8 mouse cellular contexts compared by ENCODE assay signal in genomic region chr17:90962904-90963531, GRCm38 (mm10).
DNase-seq lines count a peak whose midpoint lies in the region; ATAC-seq and TF ChIP-seq lines count a peak whose summit lies in the region.
"Had no signal": no experiment of that assay in that cellular context is flagged by ENCODE, and none has a peak within 500 bp of the region (broad histone marks: within the 10 kb centered on the region; RNA-seq: fewer than 3 reads in every experiment).

No protein-coding gene starts in this region.

- ATAC-seq in neural tube, embryonic 13.5 days (ENCODE audit: low read depth), result peak; percentile 56; the same call in 1 of the 2 replicates

- H3K27me3 ChIP-seq in neural tube, embryonic 13.5 days, result no peaks in the 10 kb centered on the region
- H3K27me3 ChIP-seq: liver, embryonic 15.5 days had no signal

- no peak overlapping the region for H3K4me3 ChIP-seq in left cerebral cortex, adult 2 months
- no peak overlapping the region for H3K4me3 ChIP-seq in neural tube, embryonic 13.5 days
- H3K4me3 ChIP-seq: liver, embryonic 15.5 days had no signal

- intact Hi-C loops in left cerebral cortex, adult 2 months (cut with DNase I), result no loop called here
- intact Hi-C loops in left cerebral cortex, postnatal 25 days (cut with DNase I), result no loop called here

- WGBS in neural tube, embryonic 13.5 days, result 65% methylated on average over 4 of the region's 4 CpGs

- H3K27ac ChIP-seq in left cerebral cortex, adult 2 months, result no peak overlapping the region
- H3K27ac ChIP-seq in neural tube, embryonic 13.5 days (replicated peaks), result no peak overlapping the region
- H3K27ac ChIP-seq: liver, embryonic 15.5 days had no signal

- peak; percentile 25 for TF ChIP-seq CTCF in left cerebral cortex, adult 2 months (IDR thresholded peaks at IDR 0.05)

- H3K9ac ChIP-seq in neural tube, embryonic 13.5 days, result no peak overlapping the region
- H3K9ac ChIP-seq: liver, embryonic 15.5 days had no signal

- no peak for DNase-seq in left cerebral cortex, adult 2 months (ENCODE audit: extremely low spot score in 1 of 2, low spot score in 2 of 2)
- no peak for DNase-seq in left cerebral cortex, postnatal 25 days (ENCODE audit: low spot score in 2 of 2)
- peak; percentile 12 for DNase-seq in adrenal gland, postnatal 25 days
- peak; percentile 24 for DNase-seq in embryo, embryonic 9.5 days (ENCODE audit: extremely low spot score)
- DNase-seq in kidney, postnatal 14 days, result peak; percentile 4
- no peak for DNase-seq in spleen, postnatal 10 days (ENCODE audit: low spot score in 2 of 2)

- no peaks in the 10 kb centered on the region for H3K4me1 ChIP-seq in neural tube, embryonic 13.5 days (replicated peaks)
- H3K4me1 ChIP-seq: liver, embryonic 15.5 days had no signal

- H3K36me3 ChIP-seq in neural tube, embryonic 13.5 days, result 0 out of 2 replicates have a peak, but pooled peaks cover 3% of the 10 kb centered on the region
- H3K36me3 ChIP-seq: liver, embryonic 15.5 days had no signal

- no peak overlapping the region for H3K4me2 ChIP-seq in neural tube, embryonic 13.5 days
- H3K4me2 ChIP-seq: liver, embryonic 15.5 days had no signal

- no peaks in the 10 kb centered on the region for H3K9me3 ChIP-seq in neural tube, embryonic 13.5 days
- H3K9me3 ChIP-seq: liver, embryonic 15.5 days had no signal

Comparison
In these comparisons a context has a peak if more than half of its experiments do, and no peak if none do; other contexts are left out.
1. DNase-seq: peak in adrenal gland, postnatal 25 days (single experiment), embryo, embryonic 9.5 days (single experiment) and kidney, postnatal 14 days (single experiment); none in left cerebral cortex, adult 2 months (0 of 2), left cerebral cortex, postnatal 25 days (0 of 2) and spleen, postnatal 10 days (0 of 2).